Mouse (Mus musculus): ENCODE data around the gene Six4. TPM values are rescaled to one million over a fixed set of nuclear protein-coding genes. Genes with fewer than 3 reads are reported as not detected.
"Not testable (repeated sequence)": the region's sequence is repeated elsewhere in the genome, so short reads cannot be mapped to it uniquely, and the experiment has no call there.

Gene Six4
- polyA plus RNA-seq (2014; fragmentation: Nextera tagmentation; extraction: Ambion mirVana): 1.4 and 1.6 TPM in 2 replicates

- H3K4me3 ChIP-seq (ENCODE audit: low read depth, low read length): peak within 1 kb of the TSS; percentile 66
- peak within 1 kb of the TSS; percentile 86 for H3K4me2 ChIP-seq
- WGBS: 1% methylated on average over 20 of the region's 20 CpGs
- peak within 1 kb of the TSS; percentile 51 for H3K9ac ChIP-seq (ENCODE audit: low read depth, low read length)
- H3K4me1 ChIP-seq (replicated peaks; ENCODE audit: control insufficient read depth, insufficient read depth, low read length): peaks cover 7% of the 10 kb centered on the region; the same call in 1 of the 2 replicates
- H3K36me3 ChIP-seq (ENCODE audit: control insufficient read depth, insufficient read depth, low read length): no peaks in the 10 kb centered on the region
- no peaks in the 10 kb centered on the region for H3K9me3 ChIP-seq (ENCODE audit: control insufficient read depth, low read length)
- peak; percentile 79 for ATAC-seq (replicated peaks; ENCODE audit: low FRiP score)
- DNase-seq (ENCODE audit: low spot score): peak; percentile 69
- H3K27ac ChIP-seq (ENCODE audit: low read depth, low read length): peak within 1 kb of the TSS; percentile 11; the same call in 1 of the 2 replicates
- H3K27me3 ChIP-seq (replicated peaks; ENCODE audit: control insufficient read depth, insufficient read depth, low read length): peaks cover 53% of the 10 kb centered on the region
Measured at GRCm38 (mm10) chr12:73113196-73113595, at the start of gene Six4. Gene Six4 (minus strand): TSS chr12:73113456.

GRCm38 (mm10) chr12:73162408-73163181 is 49.3 kb upstream of the Six4 start:
- Histone ChIP-seq H3K4me3 (ENCODE audit: low read depth, low read length) (no peak overlapping the region), H3K4me1 (replicated peaks; ENCODE audit: control insufficient read depth, insufficient read depth, low read length) (no peaks in the 10 kb centered on the region), H3K4me2 (no peak overlapping the region), H3K36me3 (ENCODE audit: control insufficient read depth, insufficient read depth, low read length) (no peaks in the 10 kb centered on the region), H3K27me3 (replicated peaks; ENCODE audit: control insufficient read depth, insufficient read depth, low read length) (no peaks in the 10 kb centered on the region), H3K9ac (ENCODE audit: low read depth, low read length) (no peak overlapping the region), H3K9me3 (ENCODE audit: control insufficient read depth, low read length) (no peaks in the 10 kb centered on the region), H3K27ac (ENCODE audit: low read depth, low read length) (no peak overlapping the region)
- WGBS: 84% methylated on average over 13 of the region's 13 CpGs
- DNase-seq (ENCODE audit: low spot score) (no peak), ATAC-seq (replicated peaks; ENCODE audit: low FRiP score) (no peak)

DNA sequence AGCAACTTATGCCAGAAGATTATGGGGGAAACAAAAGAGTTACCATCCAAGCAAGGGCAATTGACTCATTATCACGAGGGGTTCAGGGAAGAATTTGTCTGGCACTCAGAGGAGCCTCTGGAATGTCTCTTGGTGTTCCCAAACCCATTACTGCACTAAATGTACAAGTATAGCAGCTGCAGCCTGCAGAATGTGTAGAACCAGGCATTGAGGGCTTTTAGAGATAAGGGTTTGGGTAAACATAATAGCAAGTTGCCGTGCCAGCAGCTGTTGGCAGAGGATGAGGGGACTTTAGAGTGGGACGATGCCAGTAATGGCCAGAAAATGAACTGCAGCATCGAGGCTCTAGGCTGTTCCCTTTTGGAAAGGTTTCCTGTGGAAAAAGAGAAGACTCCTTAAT is 47.1 kb upstream of the Six4 start:
- H3K27ac ChIP-seq (ENCODE audit: low read depth, low read length): no peak overlapping the region
- DNase-seq (ENCODE audit: low spot score) (no peak), ATAC-seq (replicated peaks; ENCODE audit: low FRiP score) (no peak)

DNA sequence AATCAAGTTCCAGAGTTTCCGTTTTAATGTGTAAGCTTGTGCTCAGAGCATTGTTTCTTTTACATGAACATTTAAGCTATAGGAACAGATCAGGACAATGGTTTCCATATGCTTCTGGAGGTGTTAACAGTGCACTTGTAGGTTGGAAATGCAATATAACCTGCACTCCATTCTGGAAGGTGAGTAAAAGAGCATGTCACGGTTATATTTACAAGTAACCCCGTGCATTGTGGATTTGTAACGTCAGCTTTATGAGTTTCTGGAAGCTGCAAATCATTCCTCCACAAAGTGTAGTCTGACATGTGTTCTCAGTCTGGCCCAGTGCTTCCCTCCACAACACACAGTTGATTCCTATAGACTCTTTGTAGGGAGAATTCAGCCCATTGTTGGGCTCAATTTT is 40.9 kb upstream of the Six4 start:
- H3K9ac ChIP-seq (ENCODE audit: low read depth, low read length): no peak overlapping the region
- H3K4me3 ChIP-seq (ENCODE audit: low read depth, low read length): no peak overlapping the region
- 89% methylated on average over 4 of the region's 4 CpGs for WGBS
- no peak overlapping the region for H3K4me2 ChIP-seq
- no peaks in the 10 kb centered on the region for H3K36me3 ChIP-seq (ENCODE audit: control insufficient read depth, insufficient read depth, low read length)
- no peaks in the 10 kb centered on the region for H3K27me3 ChIP-seq (replicated peaks; ENCODE audit: control insufficient read depth, insufficient read depth, low read length)
- H3K4me1 ChIP-seq (replicated peaks; ENCODE audit: control insufficient read depth, insufficient read depth, low read length): no peaks in the 10 kb centered on the region; the same call in 1 of the 2 replicates
- DNase-seq (ENCODE audit: low spot score) (no peak), ATAC-seq (replicated peaks; ENCODE audit: low FRiP score) (no peak)
- no peaks in the 10 kb centered on the region for H3K9me3 ChIP-seq (ENCODE audit: control insufficient read depth, low read length)
- H3K27ac ChIP-seq (ENCODE audit: low read depth, low read length): no peak overlapping the region

More for the DNA sequence above, 47.1 kb upstream of the Six4 start:
- no peaks in the 10 kb centered on the region for H3K9me3 ChIP-seq (ENCODE audit: control insufficient read depth, low read length)
- no peaks in the 10 kb centered on the region for H3K4me1 ChIP-seq (replicated peaks; ENCODE audit: control insufficient read depth, insufficient read depth, low read length)
- no peak overlapping the region for H3K4me3 ChIP-seq (ENCODE audit: low read depth, low read length)
- H3K9ac ChIP-seq (ENCODE audit: low read depth, low read length): no peak overlapping the region
- H3K27me3 ChIP-seq (replicated peaks; ENCODE audit: control insufficient read depth, insufficient read depth, low read length): no peaks in the 10 kb centered on the region
- no peak overlapping the region for H3K4me2 ChIP-seq
- H3K36me3 ChIP-seq (ENCODE audit: control insufficient read depth, insufficient read depth, low read length): no peaks in the 10 kb centered on the region
- 67% methylated on average over 4 of the region's 4 CpGs for WGBS

GRCm38 (mm10) chr12:73151038-73151437 is 37.8 kb upstream of the Six4 start:
- 78% methylated on average over 5 of the region's 5 CpGs for WGBS
- not testable (repeated sequence) for H3K4me3 ChIP-seq (ENCODE audit: low read depth, low read length); H3K36me3 ChIP-seq (ENCODE audit: control insufficient read depth, insufficient read depth, low read length); H3K9me3 ChIP-seq (ENCODE audit: control insufficient read depth, low read length); H3K27ac ChIP-seq (ENCODE audit: low read depth, low read length); H3K27me3 ChIP-seq (replicated peaks; ENCODE audit: control insufficient read depth, insufficient read depth, low read length); H3K4me2 ChIP-seq; H3K4me1 ChIP-seq (replicated peaks; ENCODE audit: control insufficient read depth, insufficient read depth, low read length); DNase-seq (ENCODE audit: low spot score); H3K9ac ChIP-seq (ENCODE audit: low read depth, low read length)
- 0 out of 2 replicates have a peak, but pooled peaks have one; percentile 41 for ATAC-seq (replicated peaks; ENCODE audit: low FRiP score)

- H3K9me3 ChIP-seq (ENCODE audit: control insufficient read depth, low read length): no peaks in the 10 kb centered on the region
- no peak overlapping the region for H3K9ac ChIP-seq (ENCODE audit: low read depth, low read length)
- ATAC-seq (replicated peaks; ENCODE audit: low FRiP score) (no peak), DNase-seq (ENCODE audit: low spot score) (no peak)
- no peak overlapping the region for H3K27ac ChIP-seq (ENCODE audit: low read depth, low read length)
- WGBS: 64% methylated on average over 3 of the region's 3 CpGs
- H3K4me1 ChIP-seq (replicated peaks; ENCODE audit: control insufficient read depth, insufficient read depth, low read length): no peaks in the 10 kb centered on the region; the same call in 1 of the 2 replicates
- H3K27me3 ChIP-seq (replicated peaks; ENCODE audit: control insufficient read depth, insufficient read depth, low read length): no peaks in the 10 kb centered on the region
- no peaks in the 10 kb centered on the region; the same call in 1 of the 2 replicates for H3K36me3 ChIP-seq (ENCODE audit: control insufficient read depth, insufficient read depth, low read length)
- H3K4me3 ChIP-seq (ENCODE audit: low read depth, low read length): no peak overlapping the region
- no peak overlapping the region for H3K4me2 ChIP-seq
Measured at GRCm38 (mm10) chr12:73147236-73147635, 34.0 kb upstream of the Six4 start.

GRCm38 (mm10) chr12:73140732-73141131 is 27.5 kb upstream of the Six4 start:
- no peaks in the 10 kb centered on the region; the same call in 1 of the 2 replicates for H3K36me3 ChIP-seq (ENCODE audit: control insufficient read depth, insufficient read depth, low read length)
- 71% methylated on average over 3 of the region's 3 CpGs for WGBS
- H3K4me3 ChIP-seq (ENCODE audit: low read depth, low read length): no peak overlapping the region
- ATAC-seq (replicated peaks; ENCODE audit: low FRiP score) (no peak), DNase-seq (ENCODE audit: low spot score) (no peak)
- no peaks in the 10 kb centered on the region for H3K4me1 ChIP-seq (replicated peaks; ENCODE audit: control insufficient read depth, insufficient read depth, low read length)
- no peaks in the 10 kb centered on the region for H3K27me3 ChIP-seq (replicated peaks; ENCODE audit: control insufficient read depth, insufficient read depth, low read length)
- no peaks in the 10 kb centered on the region for H3K9me3 ChIP-seq (ENCODE audit: control insufficient read depth, low read length)
- H3K9ac ChIP-seq (ENCODE audit: low read depth, low read length): no peak overlapping the region
- H3K4me2 ChIP-seq: no peak overlapping the region
- no peak overlapping the region for H3K27ac ChIP-seq (ENCODE audit: low read depth, low read length)

DNA sequence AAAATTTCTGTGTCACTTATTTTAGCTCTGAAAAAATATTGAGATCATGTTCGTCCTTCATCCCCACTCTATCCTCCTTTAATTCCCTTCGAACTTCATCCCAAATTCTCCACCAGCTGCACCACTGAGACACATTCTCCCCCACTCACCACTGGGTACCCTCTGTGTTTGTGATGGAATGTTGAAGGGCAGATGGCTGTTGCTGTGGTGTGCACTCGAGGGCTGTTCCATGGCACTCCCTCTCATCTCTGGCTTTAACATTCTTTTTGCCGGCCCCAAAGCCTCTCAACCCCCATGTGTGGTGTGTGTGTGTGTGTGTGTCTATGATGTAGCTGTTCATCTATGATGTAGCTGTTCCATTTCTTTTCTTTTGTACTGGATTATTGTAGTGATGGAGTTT is 12.0 kb upstream of the Six4 start:
- no peak overlapping the region for H3K27ac ChIP-seq (ENCODE audit: low read depth, low read length)
- H3K36me3 ChIP-seq (ENCODE audit: control insufficient read depth, insufficient read depth, low read length): no peaks in the 10 kb centered on the region
- ATAC-seq (replicated peaks; ENCODE audit: low FRiP score) (no peak), DNase-seq (ENCODE audit: low spot score) (no peak)
- H3K4me3 ChIP-seq (ENCODE audit: low read depth, low read length): no peak overlapping the region
- no peaks in the 10 kb centered on the region for H3K27me3 ChIP-seq (replicated peaks; ENCODE audit: control insufficient read depth, insufficient read depth, low read length)
- 69% methylated on average over 4 of the region's 4 CpGs for WGBS
- no peak overlapping the region; the same call in 1 of the 2 replicates for H3K4me2 ChIP-seq
- H3K9ac ChIP-seq (ENCODE audit: low read depth, low read length): no peak overlapping the region
- no peaks in the 10 kb centered on the region for H3K9me3 ChIP-seq (ENCODE audit: control insufficient read depth, low read length)
- 0 out of 2 replicates have a peak, but pooled peaks cover 3% of the 10 kb centered on the region for H3K4me1 ChIP-seq (replicated peaks; ENCODE audit: control insufficient read depth, insufficient read depth, low read length)
